Mouse (Mus musculus) heart, embryonic 14.5 days (tissue): ENCODE data around the gene Bpifb1. TPM values are rescaled to one million over a fixed set of nuclear protein-coding genes. Genes with fewer than 3 reads are reported as not detected.

Experiments
- ATAC-seq: fragments of 200-750 bp; cut with Nextera tagmentation; 2 replicates; pipeline ENCODE4 v1.8.0; 2017; ENCODE audit warnings: low read depth, moderate TSS enrichment; ENCODE audit not compliant: insufficient number of reproducible peaks, insufficient read depth, low FRiP score
- H3K27ac ChIP-seq, 2 experiments: fragments of 200-500 bp in 1 of 2; fragments of 300-500 bp in 1 of 2; sonication (generic) in 1 of 2; replicated peaks in 1 of 2; 2 replicates each; pipeline ENCODE4 v1.5.1; 2012 to 2014; ENCODE audit warnings: low read depth in 2 of 2, low read length in 2 of 2, control low read depth in 1 of 2, mild to moderate bottlenecking in 1 of 2, mixed read lengths in 1 of 2; ENCODE audit not compliant: control insufficient read depth in 1 of 2, insufficient read depth in 1 of 2
- H3K27me3 ChIP-seq: fragments of 300-500 bp; sonication (generic); 2 replicates; pipeline ENCODE4 v1.6.1; 2014; ENCODE audit warnings: mild to moderate bottlenecking, low read length, control low read depth; ENCODE audit not compliant: control insufficient read depth, insufficient read depth
- H3K36me3 ChIP-seq: fragments of 300-500 bp; sonication (generic); 2 replicates; pipeline ENCODE4 v1.6.1; 2014; ENCODE audit warnings: mild to moderate bottlenecking, control low read depth, low read length, mixed read lengths; ENCODE audit not compliant: control insufficient read depth, insufficient read depth
- H3K4me1 ChIP-seq, 2 experiments: fragments of 200-500 bp in 1 of 2; fragments of 300-500 bp in 1 of 2; sonication (generic) in 1 of 2; 2 replicates each; pipeline ENCODE4 v1.6.1; 2012 to 2014; ENCODE audit warnings: low read length in 2 of 2, control low read depth in 1 of 2, mixed read lengths in 1 of 2; ENCODE audit not compliant: control insufficient read depth in 2 of 2, insufficient read depth in 2 of 2
- H3K4me2 ChIP-seq: fragments of 300-500 bp; sonication (generic); 2 replicates; pipeline ENCODE4 v1.6.1; 2014; ENCODE audit warnings: mild to moderate bottlenecking, low read length
- H3K4me3 ChIP-seq, 2 experiments: fragments of 200-500 bp in 1 of 2; fragments of 300-500 bp in 1 of 2; sonication (generic) in 1 of 2; 2 replicates each; pipeline ENCODE4 v1.5.1; 2012 to 2014; ENCODE audit warnings: low read length in 2 of 2, mild to moderate bottlenecking in 2 of 2, control low read depth in 1 of 2, low read depth in 1 of 2, moderate library complexity in 1 of 2; ENCODE audit not compliant: control insufficient read depth in 1 of 2, insufficient read depth in 1 of 2
- H3K9ac ChIP-seq: fragments of 300-500 bp; sonication (generic); 2 replicates; pipeline ENCODE4 v1.6.1; 2014; ENCODE audit warnings: mild to moderate bottlenecking, low read length
- H3K9me3 ChIP-seq: fragments of 300-500 bp; sonication (generic); 2 replicates; pipeline ENCODE4 v1.6.1; 2016; ENCODE audit warnings: low read length, control low read depth; ENCODE audit not compliant: control insufficient read depth
- WGBS: fragments of 180-500 bp; shearing (Covaris S2); extraction: QIAGEN DNeasy Blood & Tissue Kit; methylation state at CpG from one replicate; pipeline ENCODE4 v1.1.7; 2014; 5-methylcytosine and 5-hydroxymethylcytosine counted together
- polyA plus RNA-seq: library from polyadenylated mRNA; unstranded; fragments of >200 nt; fragmentation: Nextera tagmentation; extraction: Ambion mirVana; gene quantifications from 2 replicates; pipeline ENCODE4 v1.2.1, GENCODE M21; 2014

Gene Bpifb1
- polyA plus RNA-seq, 1 experiment from 2014 or later, result 0.32 TPM

DNA sequence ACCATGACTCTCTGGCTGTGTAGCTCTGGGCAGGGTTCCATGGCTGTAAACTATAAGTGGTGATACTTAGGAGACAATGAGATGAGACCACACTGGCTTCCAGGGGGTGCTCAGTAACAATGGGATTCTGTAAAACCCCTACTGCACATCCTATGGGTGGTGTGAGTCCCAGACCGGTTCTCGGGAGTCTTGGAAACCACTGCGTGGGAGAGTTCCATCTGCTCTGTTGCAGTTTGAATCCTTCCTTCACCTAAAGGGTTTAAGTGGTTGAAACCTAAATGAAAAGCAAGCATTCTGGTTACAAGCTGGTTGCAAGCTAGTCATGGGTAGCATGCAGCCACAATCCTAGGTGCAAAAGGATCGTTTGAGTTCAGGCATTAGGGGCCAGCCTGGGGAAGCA is 21.3 kb downstream of the Bpifb1 start:
- 82% methylated on average over 4 of the region's 4 CpGs for WGBS
- Histone ChIP-seq H3K4me3 (no peak overlapping the region), H3K27ac (no peak overlapping the region), H3K4me2 (no peak overlapping the region), H3K27me3 (no peaks in the 10 kb centered on the region; the same call in 1 of the 2 replicates), H3K36me3 (no peaks in the 10 kb centered on the region), H3K9me3 (no peaks in the 10 kb centered on the region), H3K9ac (no peak overlapping the region), H3K4me1 (peaks cover 2 to 9% of the 10 kb centered on the region in 2 experiments; a peak in 3 of 4 replicates)
- no peak for ATAC-seq

DNA sequence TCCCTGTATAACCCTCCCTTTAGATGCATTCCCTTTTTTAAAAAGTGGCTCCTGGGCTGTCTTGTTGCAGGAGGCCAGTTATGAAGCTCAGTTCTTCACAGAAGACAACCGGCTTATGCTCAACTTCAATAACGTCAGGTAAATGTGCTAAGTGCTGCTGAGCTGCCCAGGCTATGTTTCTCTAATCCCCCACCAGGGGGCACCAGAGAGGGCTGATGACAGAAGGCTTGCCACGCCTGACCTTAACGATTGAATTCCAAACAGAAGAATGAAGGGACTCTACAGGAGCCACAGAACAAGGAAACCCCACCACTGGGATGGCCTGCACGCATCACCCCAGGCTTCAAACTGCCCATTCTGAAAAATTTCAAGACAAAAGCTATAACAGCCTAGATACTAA is 24.6 kb downstream of the Bpifb1 start:
- no peaks in the 10 kb centered on the region for H3K9me3 ChIP-seq
- no peak overlapping the region for H3K9ac ChIP-seq
- ATAC-seq, result no peak
- 10% methylated on average over 5 of the region's 5 CpGs for WGBS
- H3K4me2 ChIP-seq, result no peak overlapping the region
- no peak overlapping the region for H3K4me3 ChIP-seq
- no peaks in the 10 kb centered on the region for H3K36me3 ChIP-seq
- H3K4me1 ChIP-seq, result no peaks in the 10 kb centered on the region
- no peak overlapping the region for H3K27ac ChIP-seq
- no peaks in the 10 kb centered on the region; the same call in 1 of the 2 replicates for H3K27me3 ChIP-seq

DNA sequence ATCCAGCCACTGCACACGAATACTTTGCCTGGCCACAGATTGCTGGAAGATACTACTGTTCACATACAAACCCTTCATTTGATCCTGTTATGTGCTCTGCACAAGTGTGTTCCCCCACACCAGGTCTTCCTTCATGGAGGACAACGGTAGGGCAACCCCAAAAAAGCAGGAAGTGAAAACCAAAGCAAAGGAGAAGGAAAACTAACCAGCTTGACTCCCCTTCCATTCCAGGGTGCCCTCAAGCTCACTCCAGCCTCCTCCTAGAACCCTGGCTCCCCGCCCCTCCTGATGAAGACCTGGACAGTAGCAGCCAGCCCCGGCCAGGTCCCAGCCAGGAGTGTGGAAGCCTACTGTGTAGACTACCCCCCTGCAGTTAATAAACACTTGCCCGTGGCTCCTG is 29.3 kb downstream of the Bpifb1 start:
- no peak overlapping the region for H3K4me3 ChIP-seq
- no peaks in the 10 kb centered on the region for H3K27me3 ChIP-seq
- H3K9ac ChIP-seq, result no peak overlapping the region
- H3K36me3 ChIP-seq, result no peaks in the 10 kb centered on the region
- WGBS, result 68% methylated on average over 5 of the region's 5 CpGs
- H3K4me2 ChIP-seq, result no peak overlapping the region
- no peak for ATAC-seq
- H3K4me1 ChIP-seq, result peaks cover 16 to 18% of the 10 kb centered on the region in 2 experiments
- H3K9me3 ChIP-seq, result no peaks in the 10 kb centered on the region
- no peak overlapping the region for H3K27ac ChIP-seq

DNA sequence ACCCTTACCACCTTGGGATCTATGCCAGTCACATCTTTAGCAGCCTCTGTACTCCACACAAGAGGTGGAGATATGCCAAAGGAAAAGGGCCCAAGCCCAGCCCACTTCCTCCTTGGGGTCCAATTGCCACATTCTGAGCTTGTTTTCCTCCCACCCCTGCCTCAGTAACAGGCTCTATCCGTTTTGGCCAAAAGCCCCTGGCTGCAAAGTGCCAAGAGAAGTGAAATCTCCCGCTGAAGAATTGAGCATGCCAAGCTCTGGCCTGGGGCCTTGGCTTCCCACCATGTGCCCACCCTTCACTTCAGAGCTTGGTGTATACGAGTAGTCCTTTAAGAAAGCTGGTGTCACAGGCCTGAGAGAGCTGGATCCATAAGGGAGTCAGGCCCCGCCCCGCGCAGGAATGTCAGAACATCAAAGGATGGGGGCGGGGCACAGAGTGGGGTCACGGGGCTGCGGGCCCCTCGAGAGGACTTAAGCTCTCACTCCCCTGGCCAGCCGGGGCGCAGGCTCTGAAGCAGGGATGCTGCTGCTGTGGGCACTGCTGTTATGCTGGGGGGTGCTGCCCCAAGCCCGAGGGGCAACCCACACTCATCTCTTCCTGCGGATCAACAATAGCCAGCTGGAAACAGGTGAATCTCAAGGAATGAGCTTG is 32.8 kb downstream of the Bpifb1 start, which contains the start of gene Bpifb5:
Gene Bpifb5, plus strand, starts transcription at position 478 of the 652 bp plus-strand sequence.
- no peak within 1 kb of the TSS for H3K4me3 ChIP-seq
- H3K4me1 ChIP-seq, result peaks cover 24 to 29% of the 10 kb centered on the region in 2 experiments
- no peaks in the 10 kb centered on the region for H3K36me3 ChIP-seq
- 7% methylated on average over 14 of the region's 14 CpGs for WGBS
- no peaks in the 10 kb centered on the region for H3K27me3 ChIP-seq
- peak within 1 kb of the TSS; percentile 41 for H3K4me2 ChIP-seq
- H3K27ac ChIP-seq, result no peak within 1 kb of the TSS
- peak; percentile 27; the same call in 1 of the 2 replicates for ATAC-seq
- no peaks in the 10 kb centered on the region for H3K9me3 ChIP-seq
- 0 out of 2 replicates have a peak within 1 kb of the TSS, but pooled peaks have one; percentile 25 for H3K9ac ChIP-seq

DNA sequence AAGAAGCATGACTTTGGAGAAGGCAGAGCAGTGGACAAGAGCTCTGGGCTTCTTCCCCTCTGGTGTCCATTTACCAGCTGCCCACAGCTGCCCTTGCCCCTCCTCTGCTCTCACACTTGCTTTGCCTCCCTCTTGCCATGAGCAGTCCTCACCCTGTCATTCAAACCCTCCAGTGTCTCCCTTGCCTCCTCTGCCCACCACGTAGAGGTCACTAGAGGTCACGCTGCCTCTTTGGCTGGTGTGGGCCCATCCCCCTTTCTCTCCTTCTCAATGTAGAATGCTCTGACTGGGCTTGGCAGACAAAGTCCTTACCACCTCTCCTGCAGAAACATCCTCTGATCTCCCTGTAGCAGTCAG is 33.3 kb downstream of the Bpifb1 start:
- H3K4me1 ChIP-seq, result peaks cover 24 to 29% of the 10 kb centered on the region in 2 experiments
- no peak for ATAC-seq
- H3K27ac ChIP-seq, result no peak overlapping the region
- no peaks in the 10 kb centered on the region for H3K9me3 ChIP-seq
- WGBS, result 9% methylated on average over 2 of the region's 2 CpGs
- no peaks in the 10 kb centered on the region for H3K27me3 ChIP-seq
- H3K9ac ChIP-seq, result 0 out of 2 replicates have a peak overlapping the region, but pooled peaks have one; percentile 25
- H3K36me3 ChIP-seq, result no peaks in the 10 kb centered on the region
- no peak overlapping the region for H3K4me2 ChIP-seq
- H3K4me3 ChIP-seq, result no peak overlapping the region

DNA sequence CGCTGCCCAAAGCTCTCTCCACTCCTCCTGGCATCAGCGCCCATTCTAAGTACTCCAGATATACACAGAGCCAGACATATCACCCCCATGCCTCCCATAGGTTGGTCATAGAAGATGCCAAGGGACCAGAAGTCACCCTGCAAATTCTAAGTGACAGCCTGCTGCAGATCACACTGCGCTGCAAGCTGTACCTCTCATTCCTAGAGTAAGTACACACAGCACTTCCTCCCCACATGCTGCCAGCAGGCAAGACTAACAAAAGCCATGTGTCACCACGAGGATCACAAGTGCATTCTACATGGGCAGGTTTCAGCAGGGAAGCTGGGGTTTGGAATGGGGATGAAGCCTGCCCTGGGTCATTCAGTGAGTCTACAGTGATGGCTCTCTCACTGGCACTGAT is 36.4 kb downstream of the Bpifb1 start:
- no peak overlapping the region for H3K27ac ChIP-seq
- no peak overlapping the region for H3K9ac ChIP-seq
- H3K4me2 ChIP-seq, result no peak overlapping the region
- ATAC-seq, result no peak
- peaks cover 24 to 29% of the 10 kb centered on the region in 2 experiments for H3K4me1 ChIP-seq
- 69% methylated on average over 4 of the region's 4 CpGs for WGBS
- no peaks in the 10 kb centered on the region for H3K36me3 ChIP-seq
- H3K9me3 ChIP-seq, result no peaks in the 10 kb centered on the region
- H3K27me3 ChIP-seq, result no peaks in the 10 kb centered on the region
- H3K4me3 ChIP-seq, result no peak overlapping the region

DNA sequence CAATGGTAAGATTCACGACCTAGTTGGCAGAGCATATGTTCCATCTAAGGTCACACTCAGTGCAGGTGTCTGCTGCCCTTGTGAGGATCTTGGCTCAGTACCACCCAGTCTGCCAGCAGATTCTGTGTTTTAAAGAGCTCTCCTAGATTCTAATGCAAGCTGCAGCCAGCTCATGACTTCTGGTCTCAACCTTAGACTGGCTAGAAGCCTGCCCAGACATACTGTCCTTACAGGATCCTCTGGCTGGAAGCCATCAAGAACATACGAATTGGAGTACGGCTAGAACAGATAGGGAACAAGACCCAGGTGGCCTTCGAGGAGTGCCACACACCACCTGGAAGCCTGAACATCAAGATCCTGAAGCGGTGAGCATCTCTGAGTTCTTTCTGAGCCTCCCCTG is 37.2 kb downstream of the Bpifb1 start:
- H3K27me3 ChIP-seq, result no peaks in the 10 kb centered on the region
- H3K4me1 ChIP-seq, result peaks cover 23 to 29% of the 10 kb centered on the region in 2 experiments
- WGBS, result 65% methylated on average over 5 of the region's 5 CpGs
- H3K4me2 ChIP-seq, result no peak overlapping the region
- no peaks in the 10 kb centered on the region for H3K36me3 ChIP-seq
- H3K4me3 ChIP-seq, result no peak overlapping the region
- ATAC-seq, result no peak
- H3K9ac ChIP-seq, result no peak overlapping the region
- H3K9me3 ChIP-seq, result no peaks in the 10 kb centered on the region
- H3K27ac ChIP-seq, result no peak overlapping the region

DNA sequence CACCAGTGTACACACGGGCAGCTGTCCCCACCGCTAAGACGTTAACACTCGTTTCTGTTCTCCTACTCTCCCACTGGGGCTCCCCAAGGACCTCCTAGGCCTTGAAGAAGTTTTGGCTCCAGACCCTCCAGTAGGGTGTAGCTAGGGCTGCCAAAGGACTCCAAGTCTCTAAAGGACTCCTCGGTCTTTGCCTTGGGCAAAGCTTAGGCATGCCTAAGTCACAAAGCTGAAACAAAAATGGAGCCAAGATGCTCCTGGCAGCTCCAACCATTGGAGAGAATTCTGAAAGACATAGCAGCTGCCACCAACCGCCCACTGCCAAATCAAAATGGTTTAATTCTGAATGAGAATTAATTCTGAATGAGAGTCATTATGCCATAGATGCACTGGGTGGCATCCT is 42.8 kb downstream of the Bpifb1 start:
- no peak for ATAC-seq
- no peaks in the 10 kb centered on the region for H3K9me3 ChIP-seq
- no peaks in the 10 kb centered on the region for H3K27me3 ChIP-seq
- no peak overlapping the region for H3K27ac ChIP-seq
- H3K9ac ChIP-seq, result no peak overlapping the region
- 85% methylated on average over 6 of the region's 6 CpGs for WGBS
- no peaks in the 10 kb centered on the region for H3K4me1 ChIP-seq
- H3K36me3 ChIP-seq, result no peaks in the 10 kb centered on the region
- H3K4me2 ChIP-seq, result no peak overlapping the region
- H3K4me3 ChIP-seq, result no peak overlapping the region
